Mouse (Mus musculus) gastrocnemius, adult 18-20 months (tissue): ENCODE data around the gene Fam111a. TPM values are rescaled to one million over a fixed set of nuclear protein-coding genes. Genes with fewer than 3 reads are reported as not detected.
"Not testable (repeated sequence)": the region's sequence is repeated elsewhere in the genome, so short reads cannot be mapped to it uniquely, and the experiment has no call there.

Source experiments
- DNase-seq: peaks from one replicate; pipeline ENCODE4 v3.0.0; 2021; ENCODE audit warnings: low spot score
- long read RNA-seq, 2 experiments: library from polyadenylated mRNA; stranded (forward); transcript quantifications; one replicate each; pipeline ENCODE4 v2.0.0; 2021
- total RNA-seq, 2 experiments: library from RNA; stranded (reverse); gene quantifications; 2 replicates each; pipeline ENCODE4 v1.2.3; 2021

Fam111a gene
- total RNA-seq, result 1 to 10 TPM; 1.3 to 2.7 TPM
- long read RNA-seq, experiment 1, partial matches to known transcripts, result 0 of 1 reads
- long read RNA-seq, experiment 1, other reads (novel, unspliced or antisense), result 0 of 1 reads
- long read RNA-seq, experiment 2, partial matches to known transcripts, result 0 of 1 reads
- long read RNA-seq, experiment 2, other reads (novel, unspliced or antisense), result 0 of 1 reads

GRCm38 (mm10) chr19:12545440-12545839 is at the start of gene Fam111a:
Gene Fam111a (plus strand): TSS chr19:12545740.
- DNase-seq, result not testable (repeated sequence)

DNA sequence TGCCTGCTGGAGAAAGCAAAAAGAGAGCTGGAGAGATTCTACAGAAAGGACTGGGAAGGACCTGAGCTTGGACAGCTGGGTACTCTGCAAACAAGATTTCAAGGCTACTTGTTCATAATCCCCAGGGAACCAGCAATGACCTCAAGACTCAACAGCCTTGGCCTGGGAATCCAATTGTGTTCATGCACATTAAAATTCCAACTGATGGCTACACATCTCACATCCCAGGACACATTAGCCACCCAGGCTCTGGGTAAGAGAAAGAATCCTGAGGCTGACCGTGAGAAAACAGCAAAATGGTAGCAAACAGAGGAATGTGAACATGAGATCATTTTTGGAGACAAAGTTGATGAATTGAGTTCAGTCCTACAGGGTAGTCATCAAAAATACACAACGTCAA is 49.3 kb upstream of the Fam111a start:
- peak; percentile 21 for DNase-seq

GRCm38 (mm10) chr19:12497909-12498308 is 47.6 kb upstream of the Fam111a start:
- DNase-seq, result no peak

DNA sequence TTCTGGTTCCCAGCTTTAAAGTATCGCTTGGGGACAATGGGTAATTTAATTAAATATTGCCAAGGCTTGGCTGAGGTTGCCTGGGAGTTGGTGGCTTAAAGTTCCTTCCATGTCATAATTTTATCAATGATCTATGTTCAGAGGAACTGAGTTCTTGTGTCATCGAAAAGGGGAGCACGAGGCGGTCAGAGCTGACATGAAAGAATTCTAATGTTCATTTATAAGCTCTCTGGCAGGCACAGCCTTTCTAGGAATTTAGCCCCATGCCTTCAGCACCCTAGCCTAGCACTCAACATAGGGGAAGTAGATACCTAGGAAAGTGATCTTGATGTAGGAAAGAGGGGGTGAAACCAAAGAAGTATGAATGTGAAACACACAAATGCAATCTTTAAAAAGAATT is 47.2 kb upstream of the Fam111a start:
- DNase-seq, result no peak

- no peak for DNase-seq
These were observed 46.6 kb upstream of the Fam111a start for GRCm38 (mm10) chr19:12498941-12499340.

DNA sequence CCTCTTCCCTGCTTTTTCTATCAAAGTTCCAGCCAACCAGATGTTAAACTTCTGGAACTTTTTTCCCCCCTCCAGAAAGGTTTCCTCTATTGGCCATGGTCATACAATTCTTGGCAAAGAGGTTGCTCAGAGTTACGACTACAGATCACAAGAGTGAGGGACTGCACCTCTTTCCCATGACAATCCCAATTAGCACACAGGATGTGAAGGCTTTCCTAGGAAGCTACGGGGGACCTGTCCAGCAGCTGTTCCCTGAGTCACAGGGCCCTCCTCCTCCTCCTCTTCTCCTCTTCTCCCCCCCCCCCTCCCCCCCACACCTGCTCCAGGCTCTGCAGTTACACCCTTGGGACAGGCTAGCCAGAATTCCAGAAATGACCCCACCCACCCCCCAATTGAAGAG is 46.1 kb upstream of the Fam111a start:
- DNase-seq, result no peak

- DNase-seq, result peak; percentile 50
These were observed 45.4 kb upstream of the Fam111a start for GRCm38 (mm10) chr19:12500124-12500523.

- DNase-seq, result peak; percentile 38
These were observed 44.6 kb upstream of the Fam111a start for GRCm38 (mm10) chr19:12500881-12501311.

GRCm38 (mm10) chr19:12501370-12502347 is 43.9 kb upstream of the Fam111a start, which contains the start of gene Dtx4:
Gene Dtx4 (minus strand): TSS chr19:12501454.
- peak; percentile 96 for DNase-seq

GRCm38 (mm10) chr19:12502756-12503155 is 42.8 kb upstream of the Fam111a start:
- no peak for DNase-seq

- no peak for DNase-seq
These were observed 30.9 kb upstream of the Fam111a start for GRCm38 (mm10) chr19:12514621-12515020.

GRCm38 (mm10) chr19:12517671-12518540 is 27.6 kb upstream of the Fam111a start:
- peak; percentile 57 for DNase-seq

- no peak for DNase-seq
These were observed 27.0 kb upstream of the Fam111a start for GRCm38 (mm10) chr19:12518541-12518890.

GRCm38 (mm10) chr19:12523377-12523776 is 22.2 kb upstream of the Fam111a start:
- DNase-seq, result no peak

GRCm38 (mm10) chr19:12537168-12537567 is 8.4 kb upstream of the Fam111a start:
- DNase-seq, result no peak

DNA sequence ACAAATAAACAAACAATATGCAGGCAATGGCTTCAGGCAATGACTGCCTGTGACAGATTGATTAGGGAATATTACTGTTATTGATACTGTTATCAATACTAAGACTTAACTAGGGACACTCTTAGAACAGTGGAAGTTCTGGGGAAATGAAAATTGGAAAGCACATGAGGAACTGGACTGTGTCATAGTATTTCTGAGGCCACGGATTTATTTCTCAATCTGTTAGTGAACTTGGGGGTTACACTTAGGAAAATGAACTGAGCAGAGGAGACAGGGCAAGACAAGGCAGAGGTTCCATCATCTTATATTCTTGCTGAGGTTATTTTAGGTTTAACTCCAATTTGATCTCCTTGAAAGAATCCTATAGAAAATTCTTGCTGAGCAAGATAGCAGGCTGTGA is 5.6 kb upstream of the Fam111a start:
- no peak for DNase-seq

DNA sequence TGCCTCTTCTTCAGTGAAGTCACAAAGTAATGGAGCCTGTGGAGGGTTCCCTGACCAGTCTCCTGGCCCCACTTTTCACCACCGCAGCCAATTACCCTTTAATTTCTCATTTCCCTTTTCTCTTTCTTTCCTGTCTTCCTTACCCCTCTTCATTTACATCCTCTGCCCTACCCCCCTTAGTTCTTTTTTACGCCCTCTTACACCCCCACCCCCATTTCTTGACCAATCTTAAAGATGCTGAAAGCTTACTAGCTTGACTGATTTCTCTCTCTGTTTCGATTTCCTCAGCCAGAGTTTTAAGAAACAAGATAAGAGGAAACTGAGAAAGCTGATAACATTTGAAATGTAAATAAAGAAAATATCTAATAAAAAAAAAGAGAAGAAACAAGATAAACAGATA is 4.8 kb upstream of the Fam111a start:
- no peak for DNase-seq

- no peak for DNase-seq
These were observed 3.9 kb upstream of the Fam111a start for GRCm38 (mm10) chr19:12541644-12542043.

GRCm38 (mm10) chr19:12549166-12549565 is 3.6 kb downstream of the Fam111a start:
- DNase-seq, result peak; percentile 7

DNA sequence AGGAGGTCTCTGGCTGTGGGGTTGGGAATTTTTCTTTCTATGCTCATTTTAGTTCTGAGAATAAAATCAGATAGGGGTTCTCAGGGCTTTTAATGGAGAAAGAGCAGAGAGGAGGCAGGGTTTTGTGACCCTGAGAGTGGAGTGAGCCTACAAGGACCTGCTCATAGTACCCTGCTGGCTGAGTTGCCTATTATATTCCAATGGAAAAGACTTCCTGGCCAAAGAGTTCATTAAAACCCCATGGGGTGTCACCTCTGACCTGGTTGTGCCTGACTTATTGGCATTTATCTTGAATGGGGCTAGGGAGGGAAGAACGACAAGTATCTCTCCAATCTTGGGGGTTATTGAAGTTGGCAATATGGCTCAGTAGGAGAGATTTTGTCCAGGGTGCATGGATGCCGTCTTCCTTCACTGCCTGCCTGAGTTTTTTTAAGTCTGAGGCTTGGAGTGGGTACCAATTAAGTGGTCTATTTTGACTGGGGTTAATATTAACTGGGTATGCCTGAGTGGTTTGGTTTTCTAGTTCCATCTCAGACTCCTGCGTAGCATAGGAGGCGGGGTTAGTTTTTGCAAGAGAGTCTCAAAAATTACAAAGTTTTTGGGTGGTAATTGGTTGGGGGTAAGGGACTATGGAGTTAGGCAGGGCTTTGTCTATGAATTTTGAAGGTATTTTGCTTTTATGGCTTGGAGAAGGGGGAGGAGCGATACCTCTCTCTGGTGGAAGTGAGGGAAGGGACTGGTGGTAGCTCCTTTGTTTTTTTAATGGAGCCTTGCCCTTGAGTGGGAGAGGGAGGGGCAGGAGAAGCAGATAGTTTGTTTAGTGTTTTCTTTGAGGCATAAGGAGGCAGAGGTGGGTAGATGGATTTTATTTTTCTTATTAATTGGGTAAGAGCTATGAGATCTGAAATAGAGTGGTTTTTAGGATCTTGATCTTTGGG is 4.7 kb downstream of the Fam111a start:
- DNase-seq, result no peak

DNA sequence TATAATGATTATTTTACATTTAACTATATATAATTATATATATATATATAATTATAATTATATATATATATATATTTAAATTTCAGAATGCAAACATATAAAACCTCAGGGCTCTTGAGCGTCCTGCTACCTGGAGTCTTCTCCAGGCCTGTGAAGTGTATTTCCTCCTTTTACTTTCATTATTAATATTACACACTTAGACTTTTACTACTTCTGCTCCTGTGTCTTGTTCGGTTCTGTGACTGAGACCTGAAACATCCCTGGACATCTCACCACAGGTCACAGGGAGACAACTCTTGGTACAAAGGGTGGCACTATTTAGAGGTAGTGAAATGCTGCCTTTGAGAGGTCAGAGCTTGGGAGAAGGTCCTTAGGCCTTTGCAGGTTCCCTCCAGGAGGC is 10.8 kb downstream of the Fam111a start:
- DNase-seq, result no peak
